In the genomic region with DNA sequence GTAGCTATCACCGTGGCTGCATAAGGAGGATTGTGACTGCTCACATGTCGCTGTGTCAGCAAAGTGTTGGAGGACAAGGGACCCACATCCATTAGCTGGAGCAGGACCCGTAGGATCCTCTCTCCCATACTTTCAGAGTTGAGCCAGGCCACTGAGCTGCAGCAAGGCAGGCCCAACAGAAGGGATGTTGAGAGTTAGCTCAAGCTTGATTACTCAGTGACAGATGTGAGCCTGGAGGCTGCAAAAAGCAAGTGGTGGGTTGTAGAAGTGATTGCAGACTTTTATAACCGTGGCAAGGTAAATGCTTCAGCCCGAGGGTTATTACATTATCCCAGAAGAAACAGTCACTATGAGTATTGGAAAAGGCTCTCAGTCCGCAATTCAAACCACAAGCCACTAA, we compare ENCODE assay signal across 14 mouse cellular contexts.
"Had no signal": no experiment of that assay in that cellular context is flagged by ENCODE, and none has a peak within 500 bp of the region (broad histone marks: within the 10 kb centered on the region; RNA-seq: fewer than 3 reads in every experiment).

No protein-coding gene starts in this region.

- H3K27me3 ChIP-seq: limb, embryonic 15.5 days; liver, embryonic 13.5 days; lung, embryonic 15.5 days; megakaryocyte, embryonic 14.5 days had no signal

- H3K9ac ChIP-seq: limb, embryonic 15.5 days; liver, embryonic 13.5 days; liver, postnatal 0 days; lung, embryonic 15.5 days had no signal

- H3K4me3 ChIP-seq: left cerebral cortex, adult 2 months; limb, embryonic 15.5 days; liver, embryonic 13.5 days; lung, embryonic 15.5 days; megakaryocyte, embryonic 14.5 days had no signal

- H3K27ac ChIP-seq: left cerebral cortex, adult 2 months; limb, embryonic 15.5 days; liver, embryonic 13.5 days; lung, embryonic 15.5 days; macrophage; stomach, postnatal 0 days had no signal

- H3K4me2 ChIP-seq: limb, embryonic 15.5 days; liver, embryonic 13.5 days; lung, embryonic 15.5 days; midbrain, embryonic 11.5 days had no signal

- H3K4me1 ChIP-seq: limb, embryonic 15.5 days; liver, embryonic 13.5 days; megakaryocyte, embryonic 14.5 days had no signal

- H3K9me3 ChIP-seq: limb, embryonic 15.5 days; liver, embryonic 13.5 days; lung, embryonic 15.5 days; megakaryocyte, embryonic 14.5 days had no signal

- H3K36me3 ChIP-seq: limb, embryonic 15.5 days; liver, embryonic 13.5 days; lung, embryonic 15.5 days had no signal

- ATAC-seq: intestine, embryonic 16.5 days; liver, postnatal 0 days had no signal

- DNase-seq: kidney, adult 8-10 months; kidney, postnatal 25 days; liver, embryonic 13.5 days; liver, postnatal 0 days; lung, postnatal 14 days; thymus, postnatal 4 days had no signal
